Mouse (Mus musculus) embryonic fibroblast, embryonic 13.5 days (primary cell): ENCODE measurements at regions not wholly inside any gene's neighbourhood (a gene's known extent, or its start where the extent isn't known, plus 50 kb on each side); places are given as distances from the start of the nearest gene placed in this dataset.

Source experiments
- CTCF ChIP-seq: IDR thresholded peaks from 2 replicates; pipeline ENCODE4 v1.5.1; 2011; ENCODE audit warnings: mild to moderate bottlenecking, control low read depth, low read length, moderate library complexity, borderline replicate concordance; ENCODE audit not compliant: insufficient read depth
- POLR2A ChIP-seq: IDR thresholded peaks from 2 replicates; pipeline ENCODE4 v1.6.1; 2011; ENCODE audit warnings: low read depth, mild to moderate bottlenecking, control low read depth, low read length, moderate library complexity

DNA sequence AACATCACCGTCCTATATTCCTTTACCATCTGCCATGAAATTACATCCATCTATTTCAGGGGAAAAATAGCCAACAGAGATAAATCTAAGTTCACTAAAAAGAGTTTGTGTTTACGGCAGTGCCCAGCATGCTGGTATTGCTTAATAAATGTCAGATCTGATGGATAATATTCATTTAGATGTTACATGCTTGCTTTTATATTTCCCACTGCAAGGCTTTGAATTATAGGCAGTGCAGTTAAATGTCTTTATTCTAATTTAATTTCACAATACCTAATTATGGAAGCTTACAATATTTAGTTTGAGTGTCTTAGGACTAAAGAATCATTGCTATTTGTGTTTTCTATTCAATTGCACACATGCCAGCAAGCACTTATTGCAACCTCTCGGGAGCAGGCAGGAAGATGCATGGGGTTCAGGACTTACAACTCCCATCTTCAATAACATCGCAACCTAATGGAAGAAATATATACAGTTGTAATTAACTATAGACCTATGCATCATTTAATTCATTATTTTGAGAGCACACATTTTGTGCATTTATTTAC, 1899.4 kb upstream of the Sel1l start:
- TF ChIP-seq CTCF (no peak), POLR2A (no peak)
